Mouse (Mus musculus) hindbrain, postnatal 0 days (tissue): ENCODE data around the gene R3hdml. TPM values are rescaled to one million over a fixed set of nuclear protein-coding genes. Genes with fewer than 3 reads are reported as not detected.
"Not testable (repeated sequence)": the region's sequence is repeated elsewhere in the genome, so short reads cannot be mapped to it uniquely, and the experiment has no call there.

Experiments used
- ATAC-seq: fragments of 200-750 bp; cut with Nextera tagmentation; 2 replicates; pipeline ENCODE4 v1.8.0; 2017; ENCODE audit warnings: mild to moderate bottlenecking, moderate TSS enrichment, moderate library complexity
- DNase-seq: peaks from one replicate; pipeline ENCODE4 v3.0.0-alpha.2; 2015; ENCODE audit warnings: low spot score
- H3K27ac ChIP-seq: fragments of 300-500 bp; sonication (generic); 2 replicates; pipeline ENCODE4 v1.5.1; 2014; ENCODE audit warnings: mild to moderate bottlenecking
- H3K27me3 ChIP-seq: fragments of 300-500 bp; sonication (generic); 2 replicates; pipeline ENCODE4 v1.6.1; 2014; ENCODE audit warnings: low read length, mixed read lengths; ENCODE audit not compliant: insufficient read depth
- H3K36me3 ChIP-seq: fragments of 300-500 bp; sonication (generic); 2 replicates; pipeline ENCODE4 v1.6.1; 2014; ENCODE audit warnings: low read length, mixed read lengths; ENCODE audit not compliant: insufficient read depth
- H3K4me1 ChIP-seq: fragments of 300-500 bp; sonication (generic); 2 replicates; pipeline ENCODE4 v1.6.1; 2014; ENCODE audit warnings: antibody characterized with exemption, low read length, mixed read lengths; ENCODE audit not compliant: insufficient read depth
- H3K4me2 ChIP-seq: fragments of 300-500 bp; sonication (generic); 2 replicates; pipeline ENCODE4 v1.6.1; 2014; ENCODE audit warnings: low read depth, mild to moderate bottlenecking, low read length, moderate library complexity, mixed read lengths
- H3K4me3 ChIP-seq: fragments of 300-500 bp; sonication (generic); 2 replicates; pipeline ENCODE4 v1.5.1; 2014; ENCODE audit warnings: low read length
- H3K9ac ChIP-seq: fragments of 300-500 bp; sonication (generic); replicated peaks from 2 replicates; pipeline ENCODE4 v1.6.1; 2014; ENCODE audit warnings: mild to moderate bottlenecking, low read length, moderate library complexity, mixed read lengths
- H3K9me3 ChIP-seq: fragments of 300-500 bp; sonication (generic); 2 replicates; pipeline ENCODE4 v1.6.1; 2016; ENCODE audit warnings: low read length, mixed read lengths
- CTCF ChIP-seq: IDR thresholded peaks from 2 replicates; pipeline ENCODE4 v1.5.1; 2016; ENCODE audit warnings: antibody characterized with exemption, control low read depth, low read depth
- WGBS: fragments of 180-500 bp; shearing (Covaris S2); extraction: QIAGEN DNeasy Blood & Tissue Kit; methylation state at CpG from one replicate; pipeline ENCODE4 v1.1.7; 2014; 5-methylcytosine and 5-hydroxymethylcytosine counted together
- polyA plus RNA-seq: library from polyadenylated mRNA; unstranded; fragments of >200 nt; fragmentation: Nextera tagmentation; extraction: Ambion mirVana; gene quantifications from 2 replicates; pipeline ENCODE4 v1.2.1, GENCODE M21; 2015
- total RNA-seq: library from RNA; depleted of rRNA; stranded (reverse); fragments of >200 nt; gene quantifications from 2 replicates; pipeline ENCODE4 v1.2.3, GENCODE M21; 2014

Gene R3hdml
- total and polyA plus RNA-seq, 2 experiments from 2014 or later = 0.73 to 1.0 TPM

DNA sequence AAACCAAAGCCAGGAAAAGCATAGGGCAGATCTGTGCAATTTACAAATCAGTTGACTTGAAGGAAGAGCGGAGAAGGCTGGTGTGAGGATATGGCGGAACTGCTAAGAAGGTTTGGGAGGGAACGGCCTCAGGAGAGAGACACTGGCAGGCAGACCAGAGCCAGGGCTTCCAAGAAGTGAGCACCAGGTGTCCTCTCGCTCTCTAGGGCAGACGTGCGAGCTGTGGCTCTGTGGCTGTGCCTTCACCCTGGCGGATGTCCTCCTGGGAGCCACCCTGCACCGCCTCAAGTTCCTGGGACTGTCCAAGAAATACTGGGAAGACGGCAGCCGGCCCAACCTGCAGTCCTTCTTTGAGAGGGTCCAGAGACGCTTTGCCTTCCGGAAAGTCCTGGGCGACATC lies 38.7 kb upstream of the R3hdml start:
- Histone ChIP-seq H3K4me1 (0 out of 2 replicates have a peak, but pooled peaks cover 4% of the 10 kb centered on the region), H3K9ac (no peak overlapping the region), H3K27ac (no peak overlapping the region), H3K36me3 (peaks cover 10% of the 10 kb centered on the region; the same call in 1 of the 2 replicates), H3K4me2 (no peak overlapping the region), H3K9me3 (no peaks in the 10 kb centered on the region), H3K4me3 (no peak overlapping the region), H3K27me3 (no peaks in the 10 kb centered on the region)
- no peak for TF ChIP-seq CTCF
- no peak for DNase-seq
- ATAC-seq = no peak
- WGBS = 90% methylated on average over 13 of the region's 13 CpGs

GRCm38 (mm10) chr2:163458539-163459265 lies 33.4 kb upstream of the R3hdml start:
- H3K4me1 ChIP-seq = 0 out of 2 replicates have a peak, but pooled peaks cover 11% of the 10 kb centered on the region
- H3K27ac ChIP-seq = peak overlapping the region; percentile 56; the same call in 1 of the 2 replicates
- H3K9ac ChIP-seq = peak overlapping the region; percentile 33; the same call in 1 of the 2 replicates
- DNase-seq = peak; percentile 30
- H3K9me3 ChIP-seq = no peaks in the 10 kb centered on the region
- H3K36me3 ChIP-seq = no peaks in the 10 kb centered on the region
- 44% methylated on average over 27 of the region's 27 CpGs for WGBS
- H3K4me2 ChIP-seq = peak overlapping the region; percentile 33
- ATAC-seq = peak; percentile 42; the same call in 1 of the 2 replicates
- no peak overlapping the region; the same call in 1 of the 2 replicates for H3K4me3 ChIP-seq
- no peak for TF ChIP-seq CTCF
- H3K27me3 ChIP-seq = no peaks in the 10 kb centered on the region

DNA sequence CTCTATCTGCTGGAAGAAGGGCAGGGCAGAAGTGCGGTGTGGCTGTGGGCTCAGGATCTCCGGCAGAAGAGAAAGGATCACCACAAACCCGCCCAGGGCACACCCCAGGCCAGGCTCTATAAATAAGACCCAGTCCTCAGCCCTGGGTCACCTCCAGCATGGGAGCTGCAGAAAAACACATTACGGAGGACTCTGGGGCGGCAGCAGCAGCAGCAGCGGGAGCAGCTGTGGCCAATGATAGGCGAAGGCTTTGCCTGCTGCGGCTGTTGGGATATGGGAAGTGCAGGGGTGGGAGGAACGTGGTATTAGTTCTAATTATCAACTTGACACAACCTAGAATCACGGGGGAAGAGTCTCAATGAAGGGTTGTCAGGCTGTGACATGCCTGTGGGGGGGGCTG lies 32.7 kb upstream of the R3hdml start:
- Histone ChIP-seq H3K9ac (peak overlapping the region; percentile 33; the same call in 1 of the 2 replicates), H3K36me3 (no peaks in the 10 kb centered on the region), H3K4me3 (no peak overlapping the region; the same call in 1 of the 2 replicates), H3K27ac (peak overlapping the region; percentile 56; the same call in 1 of the 2 replicates), H3K27me3 (no peaks in the 10 kb centered on the region), H3K4me1 (0 out of 2 replicates have a peak, but pooled peaks cover 11% of the 10 kb centered on the region), H3K9me3 (no peaks in the 10 kb centered on the region), H3K4me2 (peak overlapping the region; percentile 33)
- DNase-seq (peak; percentile 63), ATAC-seq (peak; percentile 44)
- TF ChIP-seq CTCF = no peak; the same call in 1 of the 2 replicates
- WGBS = 31% methylated on average over 10 of the region's 10 CpGs

DNA sequence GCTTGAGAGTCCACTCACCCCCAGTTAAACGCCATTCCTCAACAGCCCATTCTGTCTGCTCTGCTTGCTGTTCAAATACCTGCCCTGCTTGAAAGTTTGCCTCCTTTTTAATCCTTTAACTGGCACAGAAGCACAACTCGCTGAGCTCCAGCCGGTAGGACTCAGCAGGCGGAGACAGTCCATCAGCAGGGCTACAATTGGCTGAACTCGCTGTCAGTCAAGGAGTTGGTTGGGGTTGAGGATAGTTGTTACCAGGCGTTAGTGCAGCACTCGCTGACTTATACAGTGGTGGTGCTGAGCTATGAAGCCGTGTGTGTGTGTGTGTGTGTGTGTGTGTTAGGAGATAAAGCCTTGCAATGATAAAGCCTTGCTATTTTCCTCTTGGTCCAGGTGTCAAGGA lies 31.5 kb upstream of the R3hdml start:
- Histone ChIP-seq H3K27me3 (no peaks in the 10 kb centered on the region), H3K9me3 (no peaks in the 10 kb centered on the region), H3K4me1 (0 out of 2 replicates have a peak, but pooled peaks cover 11% of the 10 kb centered on the region), H3K36me3 (no peaks in the 10 kb centered on the region), H3K27ac (no peak overlapping the region), H3K4me3 (no peak overlapping the region), H3K9ac (no peak overlapping the region), H3K4me2 (no peak overlapping the region)
- DNase-seq (no peak), ATAC-seq (no peak)
- 90% methylated on average over 8 of the region's 8 CpGs for WGBS
- no peak for TF ChIP-seq CTCF

- H3K27ac ChIP-seq, H3K4me3 ChIP-seq, H3K36me3 ChIP-seq, H3K4me2 ChIP-seq, DNase-seq, H3K9me3 ChIP-seq, H3K27me3 ChIP-seq, ATAC-seq, H3K9ac ChIP-seq: not testable (repeated sequence)
- 94% methylated on average over 9 of the region's 9 CpGs for WGBS
- 0 out of 2 replicates have a peak, but pooled peaks cover 11% of the 10 kb centered on the region for H3K4me1 ChIP-seq
These were observed 30.8 kb upstream of the R3hdml start for GRCm38 (mm10) chr2:163461307-163461706.

GRCm38 (mm10) chr2:163462386-163462785 lies 29.7 kb upstream of the R3hdml start:
- no peaks in the 10 kb centered on the region for H3K9me3 ChIP-seq
- ATAC-seq (no peak), DNase-seq (no peak)
- TF ChIP-seq CTCF = no peak
- WGBS = 83% methylated on average over 5 of the region's 5 CpGs
- peaks cover 10% of the 10 kb centered on the region; the same call in 1 of the 2 replicates for H3K36me3 ChIP-seq
- H3K27ac ChIP-seq = no peak overlapping the region
- H3K27me3 ChIP-seq = no peaks in the 10 kb centered on the region
- H3K9ac ChIP-seq = no peak overlapping the region
- no peak overlapping the region for H3K4me3 ChIP-seq
- H3K4me2 ChIP-seq = no peak overlapping the region
- 0 out of 2 replicates have a peak, but pooled peaks cover 11% of the 10 kb centered on the region for H3K4me1 ChIP-seq

GRCm38 (mm10) chr2:163462801-163463200 lies 29.3 kb upstream of the R3hdml start:
- Histone ChIP-seq H3K4me2 (no peak overlapping the region), H3K4me3 (no peak overlapping the region), H3K9me3 (no peaks in the 10 kb centered on the region), H3K4me1 (0 out of 2 replicates have a peak, but pooled peaks cover 11% of the 10 kb centered on the region), H3K27me3 (no peaks in the 10 kb centered on the region), H3K36me3 (peaks cover 12% of the 10 kb centered on the region; the same call in 1 of the 2 replicates), H3K27ac (no peak overlapping the region), H3K9ac (no peak overlapping the region)
- no peak for TF ChIP-seq CTCF
- WGBS = 68% methylated on average over 11 of the region's 11 CpGs
- no peak for ATAC-seq
- no peak for DNase-seq
